Mouse (Mus musculus) cerebellum, postnatal 10 days (tissue): Measurements from ENCODE around the gene Tmem8b.

ENCODE experiments used
- DNase-seq, 2 experiments: peaks; one replicate each; pipeline ENCODE4 v3.0.0; 2021; ENCODE audit warnings: mixed read lengths in 2 of 2

Tmem8b gene

GRCm38 (mm10) chr4:43657146-43657545, 11.6 kb upstream of the Tmem8b start:
- no peak for DNase-seq

GRCm38 (mm10) chr4:43666412-43666811, 2.4 kb upstream of the Tmem8b start:
- DNase-seq = peak; percentile 45 to 56

- peak in 1 of 2 experiments; percentile 80 for DNase-seq
These were observed 640 bp downstream of the Tmem8b start for GRCm38 (mm10) chr4:43669428-43669794.

GRCm38 (mm10) chr4:43672070-43672469, 3.3 kb downstream of the Tmem8b start:
- DNase-seq = peak; percentile 96 to 97

GRCm38 (mm10) chr4:43673703-43674102, 4.9 kb downstream of the Tmem8b start:
- peak; percentile 29 to 41 for DNase-seq

- DNase-seq = no peak
These were observed 6.2 kb downstream of the Tmem8b start for GRCm38 (mm10) chr4:43674974-43675373.

- no peak for DNase-seq
These were observed 6.8 kb downstream of the Tmem8b start for GRCm38 (mm10) chr4:43675608-43676007.

GRCm38 (mm10) chr4:43678541-43678940, 9.8 kb downstream of the Tmem8b start:
- DNase-seq = no peak

GRCm38 (mm10) chr4:43679416-43680043, 10.8 kb downstream of the Tmem8b start:
- no peak for DNase-seq

GRCm38 (mm10) chr4:43690021-43690420, 21.2 kb downstream of the Tmem8b start:
- DNase-seq = peak; percentile 66 to 68

- no peak for DNase-seq
These were observed 22.3 kb downstream of the Tmem8b start for GRCm38 (mm10) chr4:43691026-43691425.

GRCm38 (mm10) chr4:43693806-43694241, 25.1 kb downstream of the Tmem8b start:
- peak; percentile 46 to 52 for DNase-seq

- DNase-seq = no peak
These were observed 25.9 kb downstream of the Tmem8b start for GRCm38 (mm10) chr4:43694439-43695248.

- peak in 1 of 2 experiments; percentile 44 for DNase-seq
These were observed 26.5 kb downstream of the Tmem8b start for GRCm38 (mm10) chr4:43695249-43695671.

- DNase-seq = peak; percentile 82 to 88
These were observed 27.8 kb downstream of the Tmem8b start for GRCm38 (mm10) chr4:43696561-43696960.

GRCm38 (mm10) chr4:43700707-43701106, 31.9 kb downstream of the Tmem8b start, which contains the start of gene Olfr70:
Gene Olfr70 (minus strand): TSS chr4:43700807.
- no peak for DNase-seq

GRCm38 (mm10) chr4:43703439-43703838, 34.7 kb downstream of the Tmem8b start:
- DNase-seq = no peak

GRCm38 (mm10) chr4:43703851-43704250, 35.1 kb downstream of the Tmem8b start:
- DNase-seq = no peak

GRCm38 (mm10) chr4:43705991-43706390, 37.2 kb downstream of the Tmem8b start:
- DNase-seq = no peak

GRCm38 (mm10) chr4:43709869-43710268, 41.1 kb downstream of the Tmem8b start, which contains the start of gene Olfr71:
Gene Olfr71 (minus strand): TSS chr4:43710255.
- no peak for DNase-seq

GRCm38 (mm10) chr4:43711821-43712220, 43.0 kb downstream of the Tmem8b start:
- DNase-seq = peak; percentile 95 to 98

GRCm38 (mm10) chr4:43713652-43714219, 45.0 kb downstream of the Tmem8b start:
- no peak for DNase-seq

GRCm38 (mm10) chr4:43720491-43721228, 51.9 kb downstream of the Tmem8b start:
- DNase-seq = peak; percentile 44 to 50
